9 mouse cellular contexts compared by ENCODE assay signal in the genomic region with DNA sequence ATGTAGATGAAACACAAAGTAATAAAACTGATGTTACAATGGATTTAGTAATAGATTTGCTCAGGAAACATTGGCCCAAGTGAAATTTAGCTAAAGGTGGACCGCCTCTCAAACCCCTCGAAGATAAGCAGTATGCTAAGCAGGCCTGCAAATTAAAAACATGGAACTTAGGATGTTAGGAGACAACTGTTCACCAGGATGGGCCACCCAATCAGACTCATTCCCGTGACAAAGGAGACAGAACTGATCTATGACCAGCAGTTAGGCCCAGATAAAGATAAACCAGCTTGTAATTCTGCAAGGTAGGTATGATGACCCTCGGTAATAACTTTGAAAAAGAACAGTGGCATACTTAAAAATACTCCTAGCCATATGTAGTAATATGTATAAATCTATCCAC. TPM values are rescaled to one million over a fixed set of nuclear protein-coding genes. Genes with fewer than 3 reads are reported as not detected.
DNase-seq lines count a peak whose midpoint lies in the region; ATAC-seq and TF ChIP-seq lines count a peak whose summit lies in the region.
"Had no signal": no experiment of that assay in that cellular context is flagged by ENCODE, and none has a peak within 500 bp of the region (broad histone marks: within the 10 kb centered on the region; RNA-seq: fewer than 3 reads in every experiment).

No protein-coding gene starts in this region.

- WGBS in embryonic facial prominence, embryonic 11.5 days, result 63% methylated on average over 4 of the region's 4 CpGs
- 41% methylated on average over 4 of the region's 4 CpGs for WGBS in intestine, embryonic 16.5 days
- WGBS in neural tube, embryonic 13.5 days, result 52% methylated on average over 4 of the region's 4 CpGs

- no peak for DNase-seq in left cerebral cortex, adult 2 months (ENCODE audit: extremely low spot score in 1 of 2, low spot score in 2 of 2)
- no peak for DNase-seq in left cerebral cortex, postnatal 14 days (ENCODE audit: low spot score in 2 of 2)
- no peak for DNase-seq in embryonic facial prominence, embryonic 11.5 days (ENCODE audit: low spot score)
- DNase-seq in T-cell, adult 2 months (ENCODE audit: low spot score), result no peak
- DNase-seq in gastrocnemius, postnatal 36 days, result no peak
- DNase-seq in spleen, postnatal 14 days (ENCODE audit: low spot score in 2 of 2), result no peak
- DNase-seq: layer of hippocampus, adult 9-11 months had no signal

- H3K27ac ChIP-seq in left cerebral cortex, adult 2 months, result no peak overlapping the region
- H3K27ac ChIP-seq in embryonic facial prominence, embryonic 11.5 days (replicated peaks; ENCODE audit: low read depth, low read length), result no peak overlapping the region
- H3K27ac ChIP-seq in intestine, embryonic 16.5 days (ENCODE audit: low read length), result peak overlapping the region; percentile 95
- no peak overlapping the region for H3K27ac ChIP-seq in neural tube, embryonic 13.5 days (replicated peaks)

- intact Hi-C loops in left cerebral cortex, adult 2 months (cut with DNase I), result no loop called here
- intact Hi-C loops in left cerebral cortex, postnatal 14 days (cut with DNase I), result no loop called here
- intact Hi-C loops in gastrocnemius, postnatal 36 days (cut with DNase I), result no loop called here

- TF ChIP-seq CTCF in left cerebral cortex, adult 2 months (IDR thresholded peaks at IDR 0.05), result no peak

- no peak for ATAC-seq in embryonic facial prominence, embryonic 11.5 days (replicated peaks; ENCODE audit: insufficient number of reproducible peaks, low FRiP score, low TSS enrichment, low read depth)
- no peak for ATAC-seq in intestine, embryonic 16.5 days
- ATAC-seq in neural tube, embryonic 13.5 days (ENCODE audit: low read depth), result no peak

- no peaks in the 10 kb centered on the region for H3K4me1 ChIP-seq in embryonic facial prominence, embryonic 11.5 days (ENCODE audit: control insufficient read depth, insufficient read depth, low read length)
- H3K4me1 ChIP-seq in intestine, embryonic 16.5 days (ENCODE audit: control insufficient read depth, insufficient read depth, low read length), result no peaks in the 10 kb centered on the region
- peaks cover 18% of the 10 kb centered on the region for H3K4me1 ChIP-seq in neural tube, embryonic 13.5 days (replicated peaks)

- no peaks in the 10 kb centered on the region for H3K27me3 ChIP-seq in embryonic facial prominence, embryonic 11.5 days (ENCODE audit: control insufficient read depth, insufficient read depth, low read length)
- H3K27me3 ChIP-seq in intestine, embryonic 16.5 days (replicated peaks; ENCODE audit: control insufficient read depth, insufficient read depth, low read length), result no peaks in the 10 kb centered on the region
- H3K27me3 ChIP-seq in neural tube, embryonic 13.5 days, result no peaks in the 10 kb centered on the region

- H3K4me2 ChIP-seq in embryonic facial prominence, embryonic 11.5 days (ENCODE audit: low read depth, low read length), result peak overlapping the region; percentile 30
- peak overlapping the region; percentile 66 for H3K4me2 ChIP-seq in intestine, embryonic 16.5 days (ENCODE audit: low read depth, low read length)
- peak overlapping the region; percentile 78 for H3K4me2 ChIP-seq in neural tube, embryonic 13.5 days

- H3K36me3 ChIP-seq in embryonic facial prominence, embryonic 11.5 days (replicated peaks; ENCODE audit: control insufficient read depth, insufficient read depth, low read depth, low read length), result no peaks in the 10 kb centered on the region
- H3K36me3 ChIP-seq in intestine, embryonic 16.5 days (ENCODE audit: control insufficient read depth, insufficient read depth, low read length), result no peaks in the 10 kb centered on the region
- H3K36me3 ChIP-seq in neural tube, embryonic 13.5 days, result peaks cover 16% of the 10 kb centered on the region

- H3K9ac ChIP-seq in embryonic facial prominence, embryonic 11.5 days (replicated peaks; ENCODE audit: low read length), result peak overlapping the region; percentile 88
- H3K9ac ChIP-seq in intestine, embryonic 16.5 days (ENCODE audit: low read depth, low read length), result peak overlapping the region; percentile 93
- H3K9ac ChIP-seq in neural tube, embryonic 13.5 days, result peak overlapping the region; percentile 85

- peak overlapping the region; percentile 76 for H3K4me3 ChIP-seq in left cerebral cortex, adult 2 months
- H3K4me3 ChIP-seq in embryonic facial prominence, embryonic 11.5 days (ENCODE audit: low read depth, low read length), result peak overlapping the region; percentile 76
- peak overlapping the region; percentile 81 for H3K4me3 ChIP-seq in intestine, embryonic 16.5 days (ENCODE audit: low read length)
- H3K4me3 ChIP-seq in neural tube, embryonic 13.5 days, result peak overlapping the region; percentile 80

- no peaks in the 10 kb centered on the region for H3K9me3 ChIP-seq in embryonic facial prominence, embryonic 11.5 days (replicated peaks; ENCODE audit: control insufficient read depth, low read length)
- no peaks in the 10 kb centered on the region; the same call in 1 of the 2 replicates for H3K9me3 ChIP-seq in intestine, embryonic 16.5 days (ENCODE audit: control insufficient read depth, low read length)
- H3K9me3 ChIP-seq in neural tube, embryonic 13.5 days, result no peaks in the 10 kb centered on the region

RNA-seq across cellular contexts. Expression of gene H2afv, which starts 1.1 kb away (rescaled TPM):
- 10 to 100 TPM; 39.6 to 41.4 TPM for total RNA-seq in left cerebral cortex, adult 2 months (2021)
- 10 to 100 TPM; 29.5 to 34.4 TPM for total RNA-seq in left cerebral cortex, postnatal 14 days (2021)
- polyA plus RNA-seq in embryonic facial prominence, embryonic 11.5 days (2014; fragmentation: Nextera tagmentation; extraction: Ambion mirVana), result 853 and 854 TPM in 2 replicates
- polyA plus RNA-seq in intestine, embryonic 16.5 days (2015; fragmentation: Nextera tagmentation; extraction: Ambion mirVana), result 393 and 415 TPM in 2 replicates
- 342 and 380 TPM in 2 replicates for polyA plus RNA-seq in neural tube, embryonic 13.5 days (2015; fragmentation: Nextera tagmentation; extraction: Ambion mirVana)
- 10 to 100 TPM; 36.4 to 49.2 TPM for total RNA-seq in gastrocnemius, postnatal 36 days (2021)

RNA-seq across cellular contexts. Expression of gene Ppia, which starts 27.9 kb away (rescaled TPM):
- total RNA-seq in left cerebral cortex, adult 2 months (2021), result 1,000 to 10,000 TPM; 1,634 to 1,792 TPM
- total RNA-seq in left cerebral cortex, postnatal 14 days (2021), result 1,000 to 10,000 TPM; 2,019 to 2,143 TPM
- polyA plus RNA-seq in embryonic facial prominence, embryonic 11.5 days (2014; fragmentation: Nextera tagmentation; extraction: Ambion mirVana), result 5,819 and 6,203 TPM in 2 replicates
- 5,222 and 5,444 TPM in 2 replicates for polyA plus RNA-seq in intestine, embryonic 16.5 days (2015; fragmentation: Nextera tagmentation; extraction: Ambion mirVana)
- polyA plus RNA-seq in neural tube, embryonic 13.5 days (2015; fragmentation: Nextera tagmentation; extraction: Ambion mirVana), result 4,471 and 4,554 TPM in 2 replicates
- total RNA-seq in gastrocnemius, postnatal 36 days (2021), result 100 to 1,000 TPM; 206 to 211 TPM

RNA-seq across cellular contexts. Expression of gene Purb, which starts 32.6 kb away (rescaled TPM):
- 100 to 1,000 TPM; 279 to 284 TPM for total RNA-seq in left cerebral cortex, adult 2 months (2021)
- 100 to 1,000 TPM; 300 to 303 TPM for total RNA-seq in left cerebral cortex, postnatal 14 days (2021)
- 14.8 and 15.8 TPM in 2 replicates for polyA plus RNA-seq in embryonic facial prominence, embryonic 11.5 days (2014; fragmentation: Nextera tagmentation; extraction: Ambion mirVana)
- 24.6 and 24.8 TPM in 2 replicates for polyA plus RNA-seq in intestine, embryonic 16.5 days (2015; fragmentation: Nextera tagmentation; extraction: Ambion mirVana)
- polyA plus RNA-seq in neural tube, embryonic 13.5 days (2015; fragmentation: Nextera tagmentation; extraction: Ambion mirVana), result 12.5 and 14.1 TPM in 2 replicates
- total RNA-seq in gastrocnemius, postnatal 36 days (2021), result 10 to 100 TPM; 19.7 to 20.7 TPM

RNA-seq across cellular contexts. Expression of gene Zmiz2, which starts 54.2 kb away (rescaled TPM):
- total RNA-seq in left cerebral cortex, adult 2 months (2021), result 100 to 1,000 TPM; 226 to 228 TPM
- 100 to 1,000 TPM; 202 to 213 TPM for total RNA-seq in left cerebral cortex, postnatal 14 days (2021)
- polyA plus RNA-seq in embryonic facial prominence, embryonic 11.5 days (2014; fragmentation: Nextera tagmentation; extraction: Ambion mirVana), result 9.0 and 9.6 TPM in 2 replicates
- 9.2 and 9.3 TPM in 2 replicates for polyA plus RNA-seq in intestine, embryonic 16.5 days (2015; fragmentation: Nextera tagmentation; extraction: Ambion mirVana)
- 21.1 and 25.8 TPM in 2 replicates for polyA plus RNA-seq in neural tube, embryonic 13.5 days (2015; fragmentation: Nextera tagmentation; extraction: Ambion mirVana)
- total RNA-seq in gastrocnemius, postnatal 36 days (2021), result 10 to 100 TPM; 41.1 to 53.3 TPM

Comparison
In these comparisons a context has a peak if more than half of its experiments do, and no peak if none do; other contexts are left out.
1. RNA of gene Ppia, which starts 27.9 kb away (total RNA-seq): 2,019 to 2,143 TPM in left cerebral cortex, postnatal 14 days and 1,634 to 1,792 TPM in left cerebral cortex, adult 2 months; 206 to 211 TPM in gastrocnemius, postnatal 36 days; every median in the first group is over 4 times any median in the second.
2. RNA of gene Purb, which starts 32.6 kb away (total RNA-seq): 300 to 303 TPM in left cerebral cortex, postnatal 14 days and 279 to 284 TPM in left cerebral cortex, adult 2 months; 19.7 to 20.7 TPM in gastrocnemius, postnatal 36 days; every median in the first group is over 10 times any median in the second.
3. Peak in every context shown above with its lines, with median percentiles within 50 percentile points of each other: H3K4me3 ChIP-seq, H3K4me2 ChIP-seq and H3K9ac ChIP-seq.